Mouse (Mus musculus) kidney, postnatal 36 days (tissue): ENCODE measurements around the gene Pcdh17.
A peak's percentile ranks its signal among the peaks of the same experiment; 100 is the strongest.

Experiments
- DNase-seq, 2 experiments: peaks; one replicate each; pipeline ENCODE4 v3.0.0; 2021 to 2022; ENCODE audit warnings: mixed read lengths in 2 of 2

Gene Pcdh17

DNA sequence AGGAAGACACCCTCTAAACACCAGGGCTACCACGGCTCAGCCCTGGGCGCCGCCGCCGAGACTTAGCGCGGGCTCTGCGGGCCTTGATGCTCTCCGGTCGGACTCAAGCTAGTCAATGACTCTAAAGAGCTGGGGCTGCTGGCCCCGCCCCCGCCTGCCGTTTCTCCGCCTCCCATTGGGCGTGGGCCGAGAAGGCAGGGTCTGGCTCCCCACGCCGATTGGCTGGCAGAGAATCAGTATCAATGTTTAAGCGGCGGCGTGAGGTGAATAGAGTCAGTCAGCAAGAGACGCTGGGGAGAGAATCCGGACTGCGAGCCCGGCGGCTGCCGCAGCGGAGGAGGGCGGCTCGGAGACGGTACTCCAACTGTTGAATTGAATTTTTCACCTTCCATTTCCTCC lies at the start of gene Pcdh17:
Gene Pcdh17 (plus strand): TSS at position 276 of the 399 bp plus-strand sequence.
- DNase-seq = peak; percentile 95 to 96

DNA sequence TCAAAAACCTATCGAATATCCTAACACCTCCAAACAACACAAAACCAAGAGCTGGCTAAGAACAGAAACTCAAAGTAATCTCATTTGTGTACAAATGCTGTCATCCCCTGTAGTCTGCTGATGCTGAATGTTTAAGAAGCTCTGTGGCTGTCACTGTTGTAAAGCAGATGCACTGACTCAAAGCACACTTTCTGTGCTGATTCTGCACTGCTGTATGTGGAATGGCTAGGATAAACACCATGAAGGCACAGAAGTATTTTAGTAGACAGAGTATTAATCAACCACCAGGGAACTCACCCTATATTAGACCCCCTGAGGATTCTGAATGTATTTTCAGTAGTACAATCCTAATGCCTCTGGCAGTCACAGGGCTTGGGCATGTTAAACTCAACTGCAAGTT lies 46.2 kb upstream of the Pcdh17 start:
- DNase-seq = no peak

DNA sequence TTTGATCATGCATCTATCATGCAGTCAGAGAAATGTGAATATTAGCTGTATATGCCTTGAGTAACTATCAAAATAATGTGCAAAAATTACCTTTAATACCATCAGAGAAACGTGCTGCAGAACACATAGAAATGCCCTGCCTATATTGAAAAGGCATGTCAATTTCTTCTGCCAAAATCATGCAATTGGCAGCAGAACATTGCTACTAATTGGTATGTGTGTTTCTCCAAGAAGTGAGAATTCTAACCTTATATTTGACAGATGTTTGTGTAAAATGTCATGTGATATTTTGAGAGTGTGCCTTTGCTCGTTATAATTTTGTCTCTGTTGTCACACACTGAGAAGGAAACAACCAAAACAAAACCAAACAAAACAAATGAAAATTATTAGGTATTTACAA lies 18.6 kb upstream of the Pcdh17 start:
- no peak for DNase-seq

DNA sequence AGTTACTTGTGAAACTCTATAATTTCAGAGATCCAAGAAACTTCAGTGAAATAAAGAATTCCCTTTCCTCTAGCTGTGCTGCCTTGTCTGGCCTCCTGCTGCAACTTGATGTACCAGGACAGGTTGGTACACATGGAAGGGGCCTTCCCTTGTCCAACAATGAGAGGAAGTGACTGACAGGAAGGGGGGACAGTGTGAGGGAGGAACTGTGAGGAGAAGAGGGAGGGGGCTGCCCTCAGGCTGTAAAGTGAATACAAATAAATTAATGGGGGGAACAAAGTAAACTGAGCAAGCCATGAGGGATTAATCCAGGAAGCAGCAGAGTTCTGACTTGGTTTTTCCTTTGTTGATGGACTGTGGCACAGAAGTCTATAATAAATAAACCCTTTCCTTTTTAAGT lies 16.7 kb upstream of the Pcdh17 start:
- DNase-seq = no peak

DNA sequence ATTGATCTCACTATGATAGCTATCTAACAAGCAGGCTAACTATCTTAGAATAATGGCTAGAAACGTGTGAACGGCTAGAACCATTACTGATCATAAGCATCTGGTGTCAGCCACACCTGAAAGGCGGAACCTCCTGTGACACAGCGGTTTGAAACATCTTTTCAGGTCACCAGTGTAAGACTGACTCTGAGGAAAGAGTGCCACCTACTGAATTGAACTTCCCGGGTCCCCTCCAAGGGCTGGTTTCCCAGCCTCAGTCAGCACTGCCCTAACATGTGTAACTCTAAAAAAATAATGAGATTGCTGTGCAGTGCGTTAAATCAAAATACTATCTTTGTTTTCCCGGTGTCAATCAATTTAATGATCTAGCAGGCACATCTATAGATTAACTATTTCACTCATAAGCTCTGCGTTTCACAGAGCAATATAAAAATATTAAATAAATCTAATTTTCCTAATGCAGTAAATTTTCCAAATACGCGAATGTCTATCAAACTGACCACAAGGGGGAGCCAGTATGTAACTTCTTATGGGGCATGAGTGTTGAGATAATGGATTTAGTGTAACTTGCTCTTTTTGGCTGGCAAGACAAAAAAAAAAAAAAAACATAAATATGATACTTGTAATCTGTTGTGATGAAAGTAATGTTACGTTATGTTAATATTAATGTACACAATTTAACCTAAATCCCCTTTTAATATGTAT lies 5.1 kb upstream of the Pcdh17 start:
- peak; percentile 22 to 54 for DNase-seq

DNA sequence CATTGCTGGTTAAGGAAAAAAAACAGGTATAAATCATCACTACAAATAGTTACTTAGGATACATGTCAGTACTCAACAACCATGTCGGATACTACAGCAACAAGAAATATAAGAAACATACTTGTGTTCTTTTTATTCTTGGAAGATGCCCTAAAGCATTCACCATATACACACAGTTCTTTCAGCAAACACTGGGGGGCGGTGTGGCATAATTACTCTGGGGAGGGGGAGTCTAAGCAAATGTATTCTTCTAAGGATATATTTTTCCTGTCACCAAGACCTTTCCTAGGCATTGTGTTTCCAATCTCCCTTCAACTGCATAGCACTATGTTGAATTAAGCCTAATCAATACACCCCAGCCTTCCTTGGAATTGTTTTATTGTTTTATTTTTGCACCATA lies 2.5 kb upstream of the Pcdh17 start:
- DNase-seq = peak in 1 of 2 experiments; percentile 60

DNA sequence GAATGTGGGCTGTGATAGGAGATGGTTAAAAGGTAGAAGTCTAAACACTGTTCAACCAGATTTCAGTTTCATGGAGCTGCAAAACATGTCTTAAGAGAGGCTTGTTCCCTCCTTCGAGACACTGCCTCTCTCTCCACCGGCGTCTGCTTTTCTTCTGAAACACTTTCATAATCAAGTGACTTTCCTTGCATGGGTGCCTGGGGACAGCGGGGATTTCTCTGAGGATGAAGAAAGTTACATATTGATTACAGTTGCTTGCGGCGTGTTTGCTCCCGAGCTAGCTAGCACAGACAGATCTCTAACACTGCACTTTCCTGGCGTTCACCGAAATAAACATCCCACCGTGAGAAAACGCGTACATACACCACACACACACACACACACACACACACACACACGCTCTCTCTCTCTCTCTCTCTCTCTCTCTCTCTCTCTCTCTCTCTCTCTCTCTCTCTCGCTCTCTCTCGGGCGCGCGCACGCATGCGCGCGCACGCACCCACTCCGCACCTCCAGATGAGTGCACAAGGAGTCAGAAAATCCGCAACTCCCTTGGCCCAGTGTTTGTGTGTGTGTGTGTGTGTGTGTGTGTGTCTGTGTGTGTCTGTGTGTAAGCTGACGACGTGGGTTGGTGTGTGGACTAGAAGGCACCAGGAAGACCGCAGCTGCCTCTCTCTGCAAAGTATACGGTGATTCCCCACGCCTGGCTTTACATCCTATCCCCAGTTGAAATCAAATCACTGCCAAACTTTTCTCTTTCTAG lies 655 bp upstream of the Pcdh17 start:
- peak; percentile 22 to 32 for DNase-seq

DNA sequence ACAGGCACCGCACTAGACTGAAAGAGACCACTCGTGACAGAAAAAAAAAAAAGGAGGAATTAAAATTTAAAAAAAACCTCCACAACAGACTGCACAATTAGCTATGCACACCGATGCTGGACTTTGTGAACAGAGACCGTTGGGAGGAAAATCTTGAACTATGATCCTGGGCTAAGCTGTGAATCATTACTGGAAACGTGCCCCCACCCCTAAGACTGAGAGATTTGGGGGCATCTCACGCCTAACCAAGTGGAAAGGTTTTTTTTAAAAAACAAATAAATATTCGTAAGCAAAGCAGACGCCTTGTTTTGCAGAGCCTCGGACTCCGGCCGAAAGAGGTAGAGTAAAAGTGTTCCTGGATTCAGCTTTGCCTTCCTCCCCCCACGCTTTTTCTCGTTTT lies 398 bp downstream of the Pcdh17 start:
- DNase-seq = peak in 1 of 2 experiments; percentile 20

DNA sequence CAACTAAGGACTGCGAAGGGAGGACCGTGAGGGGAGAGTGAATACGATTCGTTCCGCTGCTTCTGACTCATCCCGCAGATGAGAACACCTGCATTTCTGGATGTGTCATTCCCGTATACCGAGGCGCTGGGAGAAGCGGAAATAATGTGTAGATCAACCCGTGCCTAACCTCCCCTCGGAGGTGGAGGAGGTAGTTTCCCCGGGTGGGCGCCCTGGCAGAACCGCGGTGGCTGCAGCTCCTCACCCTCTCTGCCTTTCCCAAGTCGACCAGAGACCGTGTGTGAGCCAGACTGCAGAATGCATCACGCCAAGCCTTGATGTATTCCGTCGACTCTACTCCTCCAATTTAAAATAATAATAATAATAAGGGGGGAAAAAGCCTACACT lies 906 bp downstream of the Pcdh17 start:
- peak in 1 of 2 experiments; percentile 21 for DNase-seq

DNA sequence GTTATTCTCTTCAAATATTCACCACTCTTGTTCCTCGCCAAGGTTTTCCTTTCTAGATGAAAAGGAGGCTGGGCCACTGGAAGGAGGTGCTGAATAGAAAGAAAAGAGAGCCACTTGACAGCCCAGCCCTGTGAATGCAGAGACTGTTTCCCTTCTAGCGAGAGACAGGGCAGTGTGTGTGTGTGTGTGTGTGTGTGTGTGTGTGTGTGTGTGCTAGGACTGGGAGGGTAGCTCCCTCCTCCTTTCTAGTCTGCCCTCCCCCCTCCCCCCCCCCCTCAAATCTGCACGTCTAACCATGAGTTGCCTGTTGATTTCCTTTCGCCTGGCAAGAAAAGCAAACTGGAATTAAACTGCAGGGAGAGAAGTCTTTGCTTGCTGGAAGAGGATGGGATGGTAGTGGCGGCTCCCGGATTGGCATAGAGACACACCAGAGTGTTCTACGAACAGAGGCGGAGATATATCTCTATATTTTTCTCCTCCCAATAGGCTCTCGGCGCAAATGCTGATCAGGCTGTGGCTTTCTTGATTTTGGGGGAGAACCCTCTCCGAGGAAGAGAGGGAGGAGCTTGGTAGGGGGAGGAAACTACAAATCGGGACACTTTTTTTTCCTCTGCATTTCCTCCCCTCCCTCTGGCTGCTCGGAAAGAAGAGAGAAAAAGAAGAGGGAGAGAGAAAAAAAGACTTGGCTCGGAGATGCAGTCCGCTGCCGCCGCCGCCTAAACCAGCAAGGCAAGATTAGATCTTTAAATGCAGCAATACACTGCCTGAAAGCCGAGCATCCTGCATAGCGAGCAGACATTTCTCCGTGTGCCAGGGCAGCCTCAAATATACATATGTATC lies 1.5 kb downstream of the Pcdh17 start:
- peak; percentile 24 to 51 for DNase-seq

DNA sequence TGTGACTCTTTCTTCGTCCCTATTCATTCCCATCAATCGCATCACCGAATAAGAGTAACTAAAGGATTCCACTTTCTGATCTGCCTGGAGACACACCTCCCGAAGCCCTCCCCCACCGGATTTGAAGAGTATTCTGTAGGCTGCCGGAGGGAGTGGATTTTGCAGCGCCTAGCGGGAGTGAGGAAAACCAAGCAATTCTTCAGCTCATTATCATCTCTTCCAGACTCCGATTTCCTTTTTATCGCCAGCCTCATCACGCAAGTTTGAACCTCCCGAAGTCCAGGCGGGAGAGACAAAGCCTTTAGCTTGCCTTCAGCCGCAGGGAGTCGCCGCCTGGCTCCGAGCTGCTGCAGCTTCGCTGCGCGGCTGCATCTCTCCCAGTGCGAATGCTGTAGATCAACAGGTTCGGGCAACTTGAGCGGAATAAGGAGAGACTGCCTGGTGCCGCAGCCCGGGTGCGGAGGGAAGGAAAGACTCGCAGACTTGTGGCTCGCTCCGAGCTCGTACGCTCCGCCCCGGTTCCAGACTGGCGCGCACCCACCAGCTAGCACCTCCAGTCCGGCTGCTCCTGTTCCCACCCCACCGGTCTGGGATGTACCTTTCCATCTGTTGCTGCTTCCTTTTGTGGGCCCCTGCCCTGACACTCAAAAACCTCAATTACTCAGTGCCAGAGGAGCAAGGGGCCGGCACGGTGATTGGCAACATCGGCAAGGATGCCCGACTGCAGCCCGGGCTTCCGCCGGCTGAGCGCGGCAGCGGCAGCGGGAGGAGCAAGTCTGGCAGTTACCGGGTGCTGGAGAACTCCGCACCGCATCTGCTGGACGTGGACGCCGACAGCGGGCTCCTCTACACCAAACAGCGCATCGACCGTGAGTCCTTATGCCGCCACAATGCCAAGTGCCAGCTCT lies 2.4 kb downstream of the Pcdh17 start:
- peak; percentile 25 to 61 for DNase-seq

DNA sequence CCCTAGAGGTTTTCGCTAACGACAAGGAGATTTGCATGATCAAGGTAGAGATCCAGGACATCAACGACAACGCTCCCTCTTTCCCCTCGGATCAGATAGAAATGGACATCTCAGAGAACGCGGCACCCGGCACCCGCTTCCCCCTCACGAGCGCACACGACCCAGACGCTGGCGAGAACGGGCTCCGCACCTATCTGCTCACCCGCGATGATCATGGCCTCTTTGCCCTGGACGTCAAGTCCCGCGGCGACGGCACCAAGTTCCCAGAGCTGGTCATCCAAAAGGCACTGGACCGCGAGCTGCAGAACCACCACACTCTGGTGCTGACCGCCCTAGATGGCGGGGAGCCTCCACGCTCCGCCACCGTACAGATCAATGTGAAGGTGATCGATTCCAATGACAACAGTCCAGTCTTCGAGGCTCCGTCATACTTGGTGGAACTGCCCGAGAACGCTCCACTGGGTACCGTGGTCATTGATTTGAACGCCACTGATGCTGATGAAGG lies 3.1 kb downstream of the Pcdh17 start:
- peak in 1 of 2 experiments; percentile 22 for DNase-seq

DNA sequence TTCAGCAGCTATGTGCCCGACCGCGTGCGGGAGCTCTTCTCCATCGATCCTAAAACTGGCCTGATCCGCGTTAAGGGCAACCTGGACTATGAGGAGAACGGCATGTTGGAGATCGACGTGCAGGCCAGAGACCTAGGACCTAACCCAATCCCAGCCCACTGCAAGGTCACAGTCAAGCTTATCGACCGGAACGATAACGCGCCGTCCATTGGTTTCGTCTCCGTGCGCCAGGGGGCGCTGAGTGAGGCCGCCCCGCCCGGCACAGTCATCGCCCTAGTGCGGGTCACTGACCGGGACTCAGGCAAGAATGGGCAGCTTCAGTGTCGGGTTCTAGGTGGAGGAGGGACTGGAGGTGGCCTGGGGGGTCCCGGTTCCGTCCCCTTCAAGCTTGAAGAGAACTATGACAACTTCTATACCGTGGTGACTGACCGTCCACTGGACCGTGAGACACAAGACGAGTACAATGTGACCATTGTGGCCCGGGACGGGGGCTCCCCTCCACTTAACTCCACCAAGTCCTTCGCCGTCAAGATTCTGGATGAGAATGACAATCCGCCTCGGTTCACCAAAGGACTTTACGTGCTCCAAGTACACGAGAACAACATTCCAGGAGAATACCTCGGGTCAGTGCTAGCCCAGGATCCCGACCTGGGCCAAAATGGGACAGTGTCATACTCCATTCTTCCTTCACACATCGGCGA lies 3.7 kb downstream of the Pcdh17 start:
- DNase-seq = peak; percentile 51 to 78

DNA sequence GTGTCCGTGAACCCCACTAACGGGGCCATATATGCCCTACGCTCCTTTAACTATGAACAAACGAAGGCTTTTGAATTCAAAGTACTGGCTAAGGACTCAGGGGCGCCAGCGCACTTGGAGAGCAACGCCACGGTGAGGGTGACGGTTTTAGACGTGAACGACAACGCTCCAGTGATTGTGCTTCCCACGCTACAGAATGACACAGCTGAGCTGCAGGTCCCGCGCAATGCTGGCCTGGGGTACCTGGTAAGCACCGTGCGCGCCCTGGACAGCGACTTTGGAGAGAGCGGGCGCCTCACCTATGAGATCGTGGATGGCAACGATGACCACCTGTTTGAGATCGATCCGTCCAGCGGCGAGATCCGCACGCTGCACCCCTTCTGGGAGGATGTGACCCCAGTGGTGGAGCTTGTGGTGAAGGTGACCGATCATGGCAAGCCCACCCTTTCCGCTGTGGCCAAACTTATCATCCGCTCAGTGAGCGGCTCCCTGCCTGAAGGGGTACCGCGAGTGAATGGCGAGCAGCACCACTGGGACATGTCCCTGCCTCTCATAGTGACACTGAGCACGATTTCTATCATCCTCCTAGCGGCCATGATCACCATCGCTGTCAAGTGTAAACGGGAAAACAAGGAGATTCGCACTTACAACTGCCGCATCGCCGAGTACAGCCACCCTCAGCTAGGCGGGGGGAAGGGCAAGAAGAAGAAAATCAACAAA lies 4.5 kb downstream of the Pcdh17 start:
- DNase-seq = peak in 1 of 2 experiments; percentile 34

DNA sequence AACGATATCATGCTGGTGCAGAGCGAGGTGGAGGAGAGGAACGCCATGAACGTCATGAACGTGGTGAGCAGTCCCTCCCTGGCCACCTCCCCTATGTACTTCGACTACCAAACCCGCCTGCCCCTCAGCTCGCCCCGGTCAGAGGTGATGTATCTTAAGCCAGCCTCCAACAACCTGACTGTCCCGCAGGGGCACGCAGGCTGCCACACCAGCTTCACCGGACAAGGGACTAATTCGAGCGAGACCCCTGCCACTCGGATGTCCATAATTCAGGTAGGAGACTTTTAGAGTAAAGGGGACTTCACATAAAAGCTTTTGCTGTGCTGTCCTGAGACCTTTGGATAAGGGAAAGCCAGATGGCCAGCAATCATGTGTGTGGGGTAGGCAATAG lies 5.0 kb downstream of the Pcdh17 start:
- peak in 1 of 2 experiments; percentile 29 for DNase-seq

DNA sequence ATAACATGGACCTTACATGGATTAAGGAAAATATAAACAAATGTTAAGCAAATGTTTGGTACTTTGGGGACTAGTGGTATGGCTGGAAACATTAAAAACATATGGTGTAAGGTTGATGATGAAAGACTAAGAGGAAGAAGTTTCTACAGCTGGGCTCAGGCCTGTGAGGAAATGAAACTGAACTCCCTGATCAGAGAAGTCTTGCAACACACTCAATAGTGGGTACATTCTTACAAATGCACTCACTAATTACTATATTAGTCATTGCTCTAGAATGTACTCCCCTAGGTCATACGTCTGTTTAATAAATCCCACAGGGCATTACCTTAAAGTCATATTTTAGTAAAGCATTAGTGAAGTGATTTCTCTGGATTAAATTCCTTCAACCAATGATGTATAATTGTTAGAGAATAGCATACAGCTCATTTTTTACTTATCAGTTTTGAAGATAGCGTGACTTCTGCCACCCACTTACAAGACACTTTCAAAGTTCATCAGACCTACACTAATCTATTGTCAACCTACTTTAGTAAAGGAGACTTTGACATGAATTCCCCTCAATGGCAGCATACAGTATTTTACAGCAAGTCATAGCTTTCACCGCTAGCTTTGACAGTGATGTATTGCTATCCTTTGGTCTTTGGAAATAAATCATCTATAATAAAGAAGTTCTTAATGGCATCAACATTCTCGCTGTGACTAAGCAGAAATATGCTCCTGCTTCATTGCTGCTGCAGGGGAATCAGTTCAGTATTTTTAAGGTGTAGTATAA lies 10.9 kb downstream of the Pcdh17 start:
- DNase-seq = no peak

DNA sequence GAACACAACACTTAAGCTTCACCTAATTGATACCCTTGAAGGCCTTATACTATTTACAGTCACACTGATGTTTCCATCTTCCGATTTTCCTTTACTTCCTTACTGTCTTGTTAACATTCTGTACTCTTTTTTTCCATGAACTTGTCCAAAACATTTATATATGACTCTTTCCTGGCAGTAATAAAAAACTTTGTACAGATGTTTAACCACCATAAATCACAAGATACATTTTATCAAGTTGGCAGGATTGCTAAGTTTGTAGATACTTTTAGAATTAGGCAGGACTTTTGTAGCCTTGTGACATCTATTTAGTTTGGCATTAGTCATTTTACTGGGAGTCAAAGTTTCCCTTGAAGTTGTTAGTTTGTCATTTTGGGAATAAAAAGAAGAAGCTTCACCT lies 32.1 kb downstream of the Pcdh17 start:
- DNase-seq = no peak

DNA sequence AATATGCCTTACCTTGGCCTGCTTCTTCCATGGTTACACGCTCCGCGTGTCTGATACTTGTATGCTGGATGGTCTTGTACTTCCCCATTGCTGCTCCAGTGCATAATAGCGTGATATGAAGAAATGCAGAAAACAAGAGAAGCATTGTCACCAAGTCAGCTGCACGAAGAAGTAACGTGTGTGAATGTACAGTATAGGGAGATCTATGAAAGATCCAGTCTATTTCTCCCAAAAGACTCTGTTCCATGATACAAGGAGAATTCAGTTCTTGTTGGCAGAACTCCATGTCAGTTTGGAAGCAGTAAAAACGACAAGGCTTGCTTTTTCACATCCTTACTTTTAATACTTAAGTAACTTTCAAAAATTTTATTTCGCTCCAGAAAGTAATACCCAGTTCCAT lies 33.0 kb downstream of the Pcdh17 start:
- DNase-seq = no peak

DNA sequence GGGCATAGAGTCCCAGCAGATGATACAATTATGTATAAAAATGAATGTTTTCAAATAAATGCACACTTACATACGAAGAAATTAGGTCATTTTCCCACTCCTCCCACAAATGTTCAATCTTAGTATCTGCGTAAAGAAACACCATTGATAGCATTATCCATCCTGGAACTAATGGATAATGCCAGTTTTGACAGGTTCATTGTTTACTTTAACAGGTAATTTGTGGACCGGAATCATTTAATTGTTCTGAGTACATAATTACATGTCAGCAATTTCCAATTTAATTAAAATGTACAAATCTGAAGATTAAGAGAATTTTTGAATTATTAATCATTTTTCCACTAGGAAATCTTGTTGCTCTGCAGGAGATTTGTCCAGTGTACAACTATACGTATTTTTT lies 33.5 kb downstream of the Pcdh17 start:
- no peak for DNase-seq

DNA sequence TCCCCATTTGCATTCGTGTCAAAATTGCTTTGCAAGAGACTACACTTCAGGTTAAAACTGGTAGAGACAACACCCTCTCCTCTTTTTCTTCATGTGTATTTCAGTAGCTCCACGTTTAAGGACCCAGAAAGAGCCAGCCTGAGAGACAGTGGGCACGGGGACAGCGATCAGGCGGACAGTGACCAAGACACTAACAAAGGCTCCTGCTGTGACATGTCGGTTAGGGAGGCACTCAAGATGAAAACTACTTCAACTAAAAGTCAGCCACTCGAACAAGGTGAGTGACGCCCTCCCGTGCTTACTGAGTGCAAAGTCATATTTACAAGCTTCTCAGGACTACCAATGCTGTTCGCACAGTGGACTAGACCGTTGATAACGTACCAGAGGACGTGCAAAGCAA lies 34.0 kb downstream of the Pcdh17 start:
- peak in 1 of 2 experiments; percentile 6 for DNase-seq
